Comparison of ENCODE assay signal across 9 mouse cellular contexts in the genomic region with DNA sequence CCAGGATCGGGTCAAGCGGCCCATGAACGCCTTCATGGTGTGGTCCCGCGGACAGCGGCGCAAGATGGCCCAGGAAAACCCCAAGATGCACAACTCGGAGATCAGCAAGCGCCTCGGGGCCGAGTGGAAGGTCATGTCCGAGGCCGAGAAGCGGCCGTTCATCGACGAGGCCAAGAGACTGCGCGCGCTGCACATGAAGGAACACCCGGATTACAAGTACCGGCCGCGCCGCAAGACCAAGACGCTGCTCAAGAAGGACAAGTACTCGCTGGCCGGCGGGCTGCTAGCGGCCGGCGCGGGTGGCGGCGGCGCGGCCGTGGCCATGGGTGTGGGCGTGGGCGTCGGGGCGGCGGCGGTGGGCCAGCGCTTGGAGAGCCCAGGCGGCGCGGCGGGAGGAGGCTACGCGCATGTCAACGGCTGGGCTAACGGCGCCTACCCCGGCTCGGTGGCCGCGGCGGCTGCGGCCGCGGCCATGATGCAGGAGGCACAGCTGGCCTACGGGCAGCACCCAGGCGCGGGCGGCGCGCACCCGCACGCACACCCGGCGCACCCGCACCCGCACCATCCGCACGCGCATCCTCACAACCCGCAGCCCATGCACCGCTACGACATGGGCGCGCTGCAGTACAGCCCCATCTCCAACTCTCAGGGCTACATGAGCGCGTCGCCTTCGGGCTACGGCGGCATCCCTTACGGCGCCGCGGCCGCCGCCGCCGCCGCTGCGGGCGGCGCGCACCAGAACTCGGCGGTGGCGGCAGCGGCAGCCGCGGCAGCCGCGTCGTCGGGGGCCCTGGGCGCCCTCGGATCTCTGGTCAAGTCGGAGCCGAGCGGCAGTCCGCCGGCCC. TPM values are rescaled to one million over a fixed set of nuclear protein-coding genes. Genes with fewer than 3 reads are reported as not detected.
DNase-seq lines count a peak whose midpoint lies in the region; ATAC-seq and TF ChIP-seq lines count a peak whose summit lies in the region.
"Had no signal": no experiment of that assay in that cellular context is flagged by ENCODE, and none has a peak within 500 bp of the region (broad histone marks: within the 10 kb centered on the region; RNA-seq: fewer than 3 reads in every experiment).

No protein-coding gene starts in this region.

- peak; percentile 32; the same call in 1 of the 2 replicates for ATAC-seq in lung, embryonic 14.5 days (ENCODE audit: insufficient read depth)
- ATAC-seq in embryonic facial prominence, embryonic 14.5 days (ENCODE audit: low read depth), result no peak

- no peaks in the 10 kb centered on the region for H3K9me3 ChIP-seq in lung, embryonic 14.5 days (ENCODE audit: low read depth, low read length)
- no peaks in the 10 kb centered on the region for H3K9me3 ChIP-seq in embryonic facial prominence, embryonic 14.5 days (ENCODE audit: control insufficient read depth, low read length)
- H3K9me3 ChIP-seq in limb, embryonic 10.5 days (replicated peaks), result no peaks in the 10 kb centered on the region

- intact Hi-C loops in left cerebral cortex, postnatal 25 days (cut with DNase I), result loop anchor here (5.0 to 10.0 kb wide), 2 partner anchors 91 to 278 kb away; a partner anchor contains a TSS

- no peak overlapping the region for H3K27ac ChIP-seq in lung, embryonic 14.5 days (ENCODE audit: low read depth)
- H3K27ac ChIP-seq in embryonic facial prominence, embryonic 14.5 days (replicated peaks; ENCODE audit: low read depth, low read length), result no peak overlapping the region
- H3K27ac ChIP-seq in limb, embryonic 10.5 days, result no peak overlapping the region
- H3K27ac ChIP-seq in olfactory bulb, adult 2 months (ENCODE audit: insufficient read depth, low read depth, low read length), result peak overlapping the region; percentile 94

- under 1% methylated on average over 117 of the region's 118 CpGs for WGBS in lung, embryonic 14.5 days
- under 1% methylated on average over 38 of the region's 118 CpGs for WGBS in embryonic facial prominence, embryonic 14.5 days
- WGBS in limb, embryonic 10.5 days, result under 1% methylated on average over 93 of the region's 118 CpGs
- WGBS in olfactory bulb, adult 2 months, result 1% methylated on average over 118 of the region's 118 CpGs

- no peaks in the 10 kb centered on the region for H3K36me3 ChIP-seq in lung, embryonic 14.5 days (ENCODE audit: insufficient read depth)
- no peaks in the 10 kb centered on the region for H3K36me3 ChIP-seq in embryonic facial prominence, embryonic 14.5 days (ENCODE audit: control insufficient read depth, insufficient read depth, low read length)
- no peaks in the 10 kb centered on the region for H3K36me3 ChIP-seq in limb, embryonic 10.5 days

- no peaks in the 10 kb centered on the region for H3K4me1 ChIP-seq in lung, embryonic 14.5 days (ENCODE audit: insufficient read depth)
- no peaks in the 10 kb centered on the region for H3K4me1 ChIP-seq in embryonic facial prominence, embryonic 14.5 days (ENCODE audit: control insufficient read depth, insufficient read depth, low read length)
- peaks cover 47% of the 10 kb centered on the region for H3K4me1 ChIP-seq in limb, embryonic 10.5 days
- peaks cover 16% of the 10 kb centered on the region for H3K4me1 ChIP-seq in olfactory bulb, adult 2 months (ENCODE audit: control insufficient read depth, insufficient read depth, low read length)

- peak overlapping the region; percentile 33 for H3K4me3 ChIP-seq in lung, embryonic 14.5 days (ENCODE audit: low read depth, low read length)
- peak overlapping the region; percentile 39 for H3K4me3 ChIP-seq in embryonic facial prominence, embryonic 14.5 days (ENCODE audit: low read depth, low read length)
- peak overlapping the region; percentile 41 for H3K4me3 ChIP-seq in limb, embryonic 10.5 days
- H3K4me3 ChIP-seq in olfactory bulb, adult 2 months (ENCODE audit: insufficient read depth, low read depth, low read length), result peak overlapping the region; percentile 82

- H3K4me2 ChIP-seq in lung, embryonic 14.5 days, result peak overlapping the region; percentile 54
- H3K4me2 ChIP-seq in embryonic facial prominence, embryonic 14.5 days (ENCODE audit: low read depth, low read length), result peak overlapping the region; percentile 47

- no peak for DNase-seq in lung, embryonic 14.5 days
- no peak for DNase-seq in lung, postnatal 10 days
- no peak for DNase-seq in embryonic facial prominence, embryonic 14.5 days (ENCODE audit: low spot score)
- peak; percentile 71 for DNase-seq in limb, embryonic 10.5 days (ENCODE audit: low spot score)
- DNase-seq in spleen, postnatal 4 days (ENCODE audit: low spot score in 2 of 2), result no peak
- no peak for DNase-seq in left cerebral cortex, postnatal 25 days (ENCODE audit: low spot score in 2 of 2)
- DNase-seq in ovary, postnatal 14 days (ENCODE audit: low spot score), result no peak

- peaks cover 99% of the 10 kb centered on the region for H3K27me3 ChIP-seq in lung, embryonic 14.5 days (ENCODE audit: insufficient read depth, low read length)
- H3K27me3 ChIP-seq in embryonic facial prominence, embryonic 14.5 days (replicated peaks; ENCODE audit: control insufficient read depth, insufficient read depth, low read length), result peaks cover 99% of the 10 kb centered on the region
- H3K27me3 ChIP-seq in limb, embryonic 10.5 days (ENCODE audit: low read depth, poor library complexity, severe bottlenecking), result peaks cover 100% of the 10 kb centered on the region

- TF ChIP-seq CTCF in lung, embryonic 14.5 days (IDR thresholded peaks at IDR 0.05; ENCODE audit: low read depth), result no peak
- no peak for TF ChIP-seq CTCF in olfactory bulb, adult 2 months (IDR thresholded peaks at IDR 0.05; ENCODE audit: insufficient read depth, low read depth, low read length)

- H3K9ac ChIP-seq in lung, embryonic 14.5 days, result no peak overlapping the region
- no peak overlapping the region for H3K9ac ChIP-seq in embryonic facial prominence, embryonic 14.5 days (ENCODE audit: low read depth, low read length)

- TF ChIP-seq POLR2A in olfactory bulb, adult 2 months (IDR thresholded peaks at IDR 0.05; ENCODE audit: insufficient read depth, low read depth, low read length), result no peak

RNA-seq across cellular contexts. Expression of a gene that starts 1.6 kb away (rescaled TPM):
- 0.04 TPM in 1 of 2 replicates, not detected in the other for polyA plus RNA-seq in lung, embryonic 14.5 days (2014; fragmentation: Nextera tagmentation; extraction: Ambion mirVana)
- not detected in 2 replicates for polyA plus RNA-seq in embryonic facial prominence, embryonic 14.5 days (2014; fragmentation: Nextera tagmentation; extraction: Ambion mirVana)
- not detected in 2 replicates for polyA plus RNA-seq in limb, embryonic 10.5 days (2016; fragmentation: Nextera tagmentation; extraction: Ambion mirVana)
- polyA plus RNA-seq in olfactory bulb, adult 2 months (2012; ENCODE audit: insufficient read depth, insufficient read length, low replicate concordance, missing spikeins), result not detected in 2 replicates
- total RNA-seq in left cerebral cortex, postnatal 25 days (2021), result 10 to 100 TPM in 1 of 2 experiments, 1 to 10 TPM in 1; 7.3 to 11.6 TPM
- total RNA-seq: gastrocnemius, postnatal 4 days had no signal
